Mouse (Mus musculus): Measurements from ENCODE around the gene Klf16. TPM values are rescaled to one million over a fixed set of nuclear protein-coding genes. Genes with fewer than 3 reads are reported as not detected.

The Klf16 gene
- polyA plus RNA-seq, 1 experiment = 8.7 TPM

DNA sequence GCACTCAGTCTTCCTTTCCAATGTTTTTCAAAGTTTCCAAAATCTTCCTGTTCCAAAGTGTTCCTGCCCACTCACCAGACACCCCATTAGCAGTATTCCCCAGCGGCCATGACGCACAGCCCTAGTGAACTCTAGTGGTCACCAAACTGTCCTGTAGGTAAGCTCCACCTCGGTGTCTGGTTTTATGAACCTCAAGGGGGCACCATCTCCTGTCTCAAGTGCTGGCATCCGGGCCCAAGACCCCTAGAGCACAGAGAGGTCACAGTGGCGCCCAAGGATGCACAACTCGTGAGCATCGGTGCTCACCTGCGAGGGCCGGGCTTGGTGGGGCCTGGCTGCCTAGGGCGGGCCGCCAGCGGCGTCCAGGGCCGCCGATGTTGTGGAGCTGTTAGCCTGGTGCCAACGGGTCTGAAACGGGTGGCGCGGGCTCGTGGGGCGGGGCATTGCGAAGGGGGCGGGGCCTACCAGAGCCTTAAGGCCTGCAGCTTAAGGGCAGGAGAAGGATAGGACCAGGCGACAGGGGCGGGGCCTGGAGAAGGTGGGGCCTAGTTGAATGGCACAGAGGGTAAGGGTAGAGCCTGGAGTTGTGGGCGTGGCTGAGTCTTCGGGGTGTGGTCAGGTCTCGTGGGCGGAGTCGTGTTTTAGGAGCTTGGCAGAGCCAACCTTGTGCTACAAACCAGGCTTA, 38.3 kb downstream of the Klf16 start, which contains the start of gene Atp8b3:
Atp8b3 (minus strand) TSS at position 415 of the 685 bp plus-strand sequence.
- Histone ChIP-seq H3K27ac (ENCODE audit: insufficient read depth, low read depth, low read length) (no peak within 1 kb of the TSS), H3K27me3 (replicated peaks; ENCODE audit: control insufficient read depth, insufficient read depth, low read length) (no peaks in the 10 kb centered on the region), H3K36me3 (ENCODE audit: control insufficient read depth, insufficient read depth, low read length) (peaks cover 2% of the 10 kb centered on the region; the same call in 1 of the 2 replicates), H3K4me3 (ENCODE audit: insufficient read depth, low read depth, low read length) (no peak within 1 kb of the TSS), H3K4me1 (ENCODE audit: control insufficient read depth, insufficient read depth, low read length) (no peaks in the 10 kb centered on the region; the same call in 1 of the 2 replicates)
- 5% methylated on average over 30 of the region's 30 CpGs for WGBS
- DNase-seq = peak; percentile 90
- TF ChIP-seq POLR2A (IDR thresholded peaks at IDR 0.05; ENCODE audit: low read depth, low read length) (no peak), CTCF (conservative IDR thresholded peaks at IDR 0.05; ENCODE audit: insufficient read depth, insufficient read length, low read depth, low read length) (0 out of 2 replicates have a peak, but pooled peaks have one; percentile 18)

DNA sequence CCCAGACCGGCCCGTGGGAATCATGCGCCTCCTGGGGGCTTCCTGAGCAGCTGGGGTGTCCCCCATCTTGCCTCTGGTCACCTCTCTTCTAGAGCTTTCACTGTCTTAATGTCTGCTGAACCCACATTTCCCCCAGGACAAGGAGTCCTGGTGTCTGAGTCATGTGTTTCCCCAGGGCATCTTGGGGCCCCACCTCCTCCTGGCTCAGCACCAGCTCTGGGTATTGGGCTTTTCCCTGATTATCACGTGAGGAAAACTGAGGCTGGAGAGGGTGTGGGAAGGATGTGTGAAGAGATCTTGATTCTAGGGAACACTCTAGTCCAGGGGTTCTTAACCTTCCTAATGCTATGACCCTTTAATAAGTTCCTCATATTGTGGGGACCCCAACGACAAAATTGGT, 38.9 kb downstream of the Klf16 start:
- Histone ChIP-seq H3K4me3 (ENCODE audit: insufficient read depth, low read depth, low read length) (no peak overlapping the region), H3K27me3 (replicated peaks; ENCODE audit: control insufficient read depth, insufficient read depth, low read length) (no peaks in the 10 kb centered on the region), H3K36me3 (ENCODE audit: control insufficient read depth, insufficient read depth, low read length) (peaks cover 2% of the 10 kb centered on the region; the same call in 1 of the 2 replicates), H3K27ac (ENCODE audit: insufficient read depth, low read depth, low read length) (no peak overlapping the region), H3K4me1 (ENCODE audit: control insufficient read depth, insufficient read depth, low read length) (no peaks in the 10 kb centered on the region; the same call in 1 of the 2 replicates)
- WGBS = 51% methylated on average over 5 of the region's 5 CpGs
- TF ChIP-seq POLR2A (IDR thresholded peaks at IDR 0.05; ENCODE audit: low read depth, low read length) (no peak), CTCF (conservative IDR thresholded peaks at IDR 0.05; ENCODE audit: insufficient read depth, insufficient read length, low read depth, low read length) (no peak)
- peak; percentile 31 for DNase-seq

- 26% methylated on average over 13 of the region's 13 CpGs for WGBS
- Histone ChIP-seq H3K36me3 (ENCODE audit: control insufficient read depth, insufficient read depth, low read length) (no peaks in the 10 kb centered on the region), H3K27ac (ENCODE audit: insufficient read depth, low read depth, low read length) (no peak overlapping the region), H3K4me3 (ENCODE audit: insufficient read depth, low read depth, low read length) (no peak overlapping the region), H3K27me3 (replicated peaks; ENCODE audit: control insufficient read depth, insufficient read depth, low read length) (no peaks in the 10 kb centered on the region), H3K4me1 (ENCODE audit: control insufficient read depth, insufficient read depth, low read length) (no peaks in the 10 kb centered on the region; the same call in 1 of the 2 replicates)
- TF ChIP-seq CTCF (conservative IDR thresholded peaks at IDR 0.05; ENCODE audit: insufficient read depth, insufficient read length, low read depth, low read length) (no peak), POLR2A (IDR thresholded peaks at IDR 0.05; ENCODE audit: low read depth, low read length) (no peak)
- no peak for DNase-seq
These were observed 41.4 kb downstream of the Klf16 start for GRCm38 (mm10) chr10:80535711-80536110.

- no peak overlapping the region for H3K4me3 ChIP-seq (ENCODE audit: insufficient read depth, low read depth, low read length)
- 17% methylated on average over 14 of the region's 14 CpGs for WGBS
These were observed 42.0 kb downstream of the Klf16 start for GRCm38 (mm10) chr10:80535071-80535470.

GRCm38 (mm10) chr10:80533704-80534103, 43.4 kb downstream of the Klf16 start:
- WGBS = 28% methylated on average over 7 of the region's 7 CpGs
- DNase-seq = no peak
- H3K27me3 ChIP-seq (replicated peaks; ENCODE audit: control insufficient read depth, insufficient read depth, low read length) = no peaks in the 10 kb centered on the region

More at GRCm38 (mm10) chr10:80535071-80535470, 42.0 kb downstream of the Klf16 start:
- DNase-seq = no peak
- no peaks in the 10 kb centered on the region; the same call in 1 of the 2 replicates for H3K4me1 ChIP-seq (ENCODE audit: control insufficient read depth, insufficient read depth, low read length)
- TF ChIP-seq CTCF (conservative IDR thresholded peaks at IDR 0.05; ENCODE audit: insufficient read depth, insufficient read length, low read depth, low read length) (no peak), POLR2A (IDR thresholded peaks at IDR 0.05; ENCODE audit: low read depth, low read length) (no peak)
- H3K27ac ChIP-seq (ENCODE audit: insufficient read depth, low read depth, low read length) = no peak overlapping the region
- H3K27me3 ChIP-seq (replicated peaks; ENCODE audit: control insufficient read depth, insufficient read depth, low read length) = no peaks in the 10 kb centered on the region
- H3K36me3 ChIP-seq (ENCODE audit: control insufficient read depth, insufficient read depth, low read length) = no peaks in the 10 kb centered on the region

DNA sequence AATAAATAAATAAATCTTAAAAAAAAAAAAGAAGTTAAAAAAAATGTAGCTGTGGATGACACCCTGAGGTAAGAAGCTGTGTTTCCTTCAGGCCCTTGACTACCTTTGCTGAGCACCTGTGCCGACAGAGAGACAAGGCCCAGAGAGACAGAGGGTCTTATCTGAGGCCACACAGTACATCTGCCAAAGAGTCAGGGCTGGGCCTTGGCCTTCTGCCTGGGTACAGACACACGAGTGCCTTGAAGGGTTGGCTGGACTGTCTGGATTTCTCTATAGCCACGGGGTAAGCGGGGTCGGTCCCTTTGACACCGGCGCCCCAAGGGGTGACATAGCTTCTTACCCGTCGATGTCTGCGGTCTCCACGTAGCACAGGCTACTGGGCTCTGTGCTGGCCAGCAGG, 44.3 kb downstream of the Klf16 start:
- H3K36me3 ChIP-seq (ENCODE audit: control insufficient read depth, insufficient read depth, low read length) = no peaks in the 10 kb centered on the region
- no peak overlapping the region for H3K27ac ChIP-seq (ENCODE audit: insufficient read depth, low read depth, low read length)
- no peaks in the 10 kb centered on the region for H3K4me1 ChIP-seq (ENCODE audit: control insufficient read depth, insufficient read depth, low read length)
- no peak overlapping the region for H3K4me3 ChIP-seq (ENCODE audit: insufficient read depth, low read depth, low read length)
- no peaks in the 10 kb centered on the region for H3K27me3 ChIP-seq (replicated peaks; ENCODE audit: control insufficient read depth, insufficient read depth, low read length)
- TF ChIP-seq CTCF (conservative IDR thresholded peaks at IDR 0.05; ENCODE audit: insufficient read depth, insufficient read length, low read depth, low read length) (no peak), POLR2A (IDR thresholded peaks at IDR 0.05; ENCODE audit: low read depth, low read length) (no peak)
- DNase-seq = no peak
- 88% methylated on average over 11 of the region's 11 CpGs for WGBS

More at GRCm38 (mm10) chr10:80533704-80534103, 43.4 kb downstream of the Klf16 start:
- H3K4me1 ChIP-seq (ENCODE audit: control insufficient read depth, insufficient read depth, low read length) = no peaks in the 10 kb centered on the region; the same call in 1 of the 2 replicates
- no peak for TF ChIP-seq POLR2A (IDR thresholded peaks at IDR 0.05; ENCODE audit: low read depth, low read length)
- no peak for TF ChIP-seq CTCF (conservative IDR thresholded peaks at IDR 0.05; ENCODE audit: insufficient read depth, insufficient read length, low read depth, low read length)
- H3K4me3 ChIP-seq (ENCODE audit: insufficient read depth, low read depth, low read length) = no peak overlapping the region
- no peak overlapping the region for H3K27ac ChIP-seq (ENCODE audit: insufficient read depth, low read depth, low read length)
- no peaks in the 10 kb centered on the region for H3K36me3 ChIP-seq (ENCODE audit: control insufficient read depth, insufficient read depth, low read length)

DNA sequence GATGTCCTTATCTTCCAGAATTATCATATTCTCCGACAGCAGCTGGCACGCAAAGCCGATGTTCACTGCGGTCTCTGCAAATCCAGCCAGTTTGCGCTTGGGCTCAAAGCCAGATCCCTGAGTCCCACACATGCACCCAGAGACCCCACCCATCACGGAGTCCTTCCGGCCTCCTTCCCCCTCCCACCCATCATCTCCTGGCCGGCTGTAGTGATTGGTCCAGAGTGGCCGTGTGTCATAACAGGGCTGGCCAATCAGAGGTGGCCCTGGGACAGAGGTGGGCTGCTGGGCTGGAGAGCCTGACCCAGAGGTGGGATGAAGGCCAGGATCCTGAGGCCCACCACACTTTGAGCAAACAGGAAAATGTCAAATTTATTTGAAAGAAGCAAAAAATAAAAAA, 50.9 kb downstream of the Klf16 start:
- no peak for TF ChIP-seq CTCF (conservative IDR thresholded peaks at IDR 0.05; ENCODE audit: insufficient read depth, insufficient read length, low read depth, low read length)
- TF ChIP-seq POLR2A (IDR thresholded peaks at IDR 0.05; ENCODE audit: low read depth, low read length) = no peak
- Histone ChIP-seq H3K36me3 (ENCODE audit: control insufficient read depth, insufficient read depth, low read length) (no peaks in the 10 kb centered on the region), H3K27ac (ENCODE audit: insufficient read depth, low read depth, low read length) (no peak overlapping the region), H3K4me1 (ENCODE audit: control insufficient read depth, insufficient read depth, low read length) (no peaks in the 10 kb centered on the region), H3K27me3 (replicated peaks; ENCODE audit: control insufficient read depth, insufficient read depth, low read length) (no peaks in the 10 kb centered on the region), H3K4me3 (ENCODE audit: insufficient read depth, low read depth, low read length) (no peak overlapping the region)
- no peak for DNase-seq
- WGBS = 41% methylated on average over 9 of the region's 9 CpGs

Data from kidney, adult 2 months (tissue).